Mouse (Mus musculus): ENCODE measurements around the gene Samd4.
"Not testable (repeated sequence)": the region's sequence is repeated elsewhere in the genome, so short reads cannot be mapped to it uniquely, and the experiment has no call there.

The Samd4 gene

GRCm38 (mm10) chr14:47105755-47106154 is 223.1 kb downstream of the Samd4 start:
- Histone ChIP-seq H3K27me3 (ENCODE audit: insufficient read depth, low read length) (peaks cover 4% of the 10 kb centered on the region; the same call in 1 of the 2 replicates), H3K9me3 (ENCODE audit: low read length) (no peaks in the 10 kb centered on the region), H3K36me3 (ENCODE audit: insufficient read depth, low read length) (no peaks in the 10 kb centered on the region), H3K4me3 (replicated peaks; ENCODE audit: low read length) (no peak overlapping the region), H3K4me1 (replicated peaks; ENCODE audit: low read depth, low read length) (no peaks in the 10 kb centered on the region; the same call in 1 of the 2 replicates)
- TF ChIP-seq POU5F1 (IDR thresholded peaks at IDR 0.05; ENCODE audit: borderline replicate concordance, low read length) (no peak), NANOG (IDR thresholded peaks at IDR 0.05; ENCODE audit: borderline replicate concordance, low read length) (no peak), CTCF (conservative IDR thresholded peaks at IDR 0.05; ENCODE audit: low read length) (no peak)

GRCm38 (mm10) chr14:47107461-47107860 is 224.8 kb downstream of the Samd4 start:
- H3K27me3 ChIP-seq (ENCODE audit: insufficient read depth, low read length): peaks cover 2% of the 10 kb centered on the region; the same call in 1 of the 2 replicates
- no peak for TF ChIP-seq POU5F1 (IDR thresholded peaks at IDR 0.05; ENCODE audit: borderline replicate concordance, low read length)
- TF ChIP-seq NANOG (IDR thresholded peaks at IDR 0.05; ENCODE audit: borderline replicate concordance, low read length): no peak
- TF ChIP-seq CTCF (conservative IDR thresholded peaks at IDR 0.05; ENCODE audit: low read length): no peak
- no peak overlapping the region for H3K4me3 ChIP-seq (replicated peaks; ENCODE audit: low read length)
- peaks cover 5% of the 10 kb centered on the region for H3K4me1 ChIP-seq (replicated peaks; ENCODE audit: low read depth, low read length)
- H3K36me3 ChIP-seq (ENCODE audit: insufficient read depth, low read length): no peaks in the 10 kb centered on the region
- no peaks in the 10 kb centered on the region for H3K9me3 ChIP-seq (ENCODE audit: low read length)

- not testable (repeated sequence) for H3K4me3 ChIP-seq (replicated peaks; ENCODE audit: low read length); H3K9me3 ChIP-seq (ENCODE audit: low read length); H3K4me1 ChIP-seq (replicated peaks; ENCODE audit: low read depth, low read length); H3K27me3 ChIP-seq (ENCODE audit: insufficient read depth, low read length); H3K36me3 ChIP-seq (ENCODE audit: insufficient read depth, low read length)
Measured at GRCm38 (mm10) chr14:47110391-47110790, 227.7 kb downstream of the Samd4 start.

GRCm38 (mm10) chr14:47111341-47111740 is 228.7 kb downstream of the Samd4 start:
- H3K4me3 ChIP-seq (replicated peaks; ENCODE audit: low read length): no peak overlapping the region
- peaks cover 5% of the 10 kb centered on the region for H3K4me1 ChIP-seq (replicated peaks; ENCODE audit: low read depth, low read length)
- H3K27me3 ChIP-seq (ENCODE audit: insufficient read depth, low read length): 0 out of 2 replicates have a peak, but pooled peaks cover 4% of the 10 kb centered on the region
- TF ChIP-seq NANOG (IDR thresholded peaks at IDR 0.05; ENCODE audit: borderline replicate concordance, low read length): no peak
- TF ChIP-seq CTCF (conservative IDR thresholded peaks at IDR 0.05; ENCODE audit: low read length): no peak
- TF ChIP-seq POU5F1 (IDR thresholded peaks at IDR 0.05; ENCODE audit: borderline replicate concordance, low read length): no peak
- H3K9me3 ChIP-seq (ENCODE audit: low read length): no peaks in the 10 kb centered on the region
- no peaks in the 10 kb centered on the region for H3K36me3 ChIP-seq (ENCODE audit: insufficient read depth, low read length)

GRCm38 (mm10) chr14:47115154-47115553 is 232.5 kb downstream of the Samd4 start:
- Histone ChIP-seq H3K36me3 (ENCODE audit: insufficient read depth, low read length) (no peaks in the 10 kb centered on the region), H3K4me3 (replicated peaks; ENCODE audit: low read length) (no peak overlapping the region), H3K4me1 (replicated peaks; ENCODE audit: low read depth, low read length) (peaks cover 5% of the 10 kb centered on the region), H3K27me3 (ENCODE audit: insufficient read depth, low read length) (0 out of 2 replicates have a peak, but pooled peaks cover 4% of the 10 kb centered on the region), H3K9me3 (ENCODE audit: low read length) (no peaks in the 10 kb centered on the region)
- TF ChIP-seq NANOG (IDR thresholded peaks at IDR 0.05; ENCODE audit: borderline replicate concordance, low read length): no peak
- no peak for TF ChIP-seq CTCF (conservative IDR thresholded peaks at IDR 0.05; ENCODE audit: low read length)
- TF ChIP-seq POU5F1 (IDR thresholded peaks at IDR 0.05; ENCODE audit: borderline replicate concordance, low read length): no peak

- no peaks in the 10 kb centered on the region for H3K9me3 ChIP-seq (ENCODE audit: low read length)
- H3K27me3 ChIP-seq (ENCODE audit: insufficient read depth, low read length): 0 out of 2 replicates have a peak, but pooled peaks cover 4% of the 10 kb centered on the region
- H3K4me1 ChIP-seq (replicated peaks; ENCODE audit: low read depth, low read length): peaks cover 5% of the 10 kb centered on the region
- TF ChIP-seq CTCF (conservative IDR thresholded peaks at IDR 0.05; ENCODE audit: low read length) (no peak), NANOG (IDR thresholded peaks at IDR 0.05; ENCODE audit: borderline replicate concordance, low read length) (no peak), POU5F1 (IDR thresholded peaks at IDR 0.05; ENCODE audit: borderline replicate concordance, low read length) (no peak)
- H3K4me3 ChIP-seq (replicated peaks; ENCODE audit: low read length): no peak overlapping the region
- H3K36me3 ChIP-seq (ENCODE audit: insufficient read depth, low read length): no peaks in the 10 kb centered on the region
Measured at GRCm38 (mm10) chr14:47116062-47116762, 233.6 kb downstream of the Samd4 start.

GRCm38 (mm10) chr14:47117522-47117921 is 234.9 kb downstream of the Samd4 start:
- H3K27me3 ChIP-seq (ENCODE audit: insufficient read depth, low read length): 0 out of 2 replicates have a peak, but pooled peaks cover 4% of the 10 kb centered on the region
- TF ChIP-seq NANOG (IDR thresholded peaks at IDR 0.05; ENCODE audit: borderline replicate concordance, low read length) (no peak), CTCF (conservative IDR thresholded peaks at IDR 0.05; ENCODE audit: low read length) (no peak)
- H3K36me3 ChIP-seq (ENCODE audit: insufficient read depth, low read length): no peaks in the 10 kb centered on the region
- no peak overlapping the region for H3K4me3 ChIP-seq (replicated peaks; ENCODE audit: low read length)
- H3K4me1 ChIP-seq (replicated peaks; ENCODE audit: low read depth, low read length): no peaks in the 10 kb centered on the region
- H3K9me3 ChIP-seq (ENCODE audit: low read length): no peaks in the 10 kb centered on the region

- no peak overlapping the region for H3K4me3 ChIP-seq (replicated peaks; ENCODE audit: low read length)
- H3K27me3 ChIP-seq (ENCODE audit: insufficient read depth, low read length): no peaks in the 10 kb centered on the region
- no peaks in the 10 kb centered on the region for H3K36me3 ChIP-seq (ENCODE audit: insufficient read depth, low read length)
- H3K4me1 ChIP-seq (replicated peaks; ENCODE audit: low read depth, low read length): no peaks in the 10 kb centered on the region
- TF ChIP-seq CTCF (conservative IDR thresholded peaks at IDR 0.05; ENCODE audit: low read length) (no peak), NANOG (IDR thresholded peaks at IDR 0.05; ENCODE audit: borderline replicate concordance, low read length) (no peak), POU5F1 (IDR thresholded peaks at IDR 0.05; ENCODE audit: borderline replicate concordance, low read length) (no peak)
- no peaks in the 10 kb centered on the region for H3K9me3 ChIP-seq (ENCODE audit: low read length)
Measured at GRCm38 (mm10) chr14:47127987-47128386, 245.3 kb downstream of the Samd4 start.

- Histone ChIP-seq H3K4me1 (replicated peaks; ENCODE audit: low read depth, low read length) (no peaks in the 10 kb centered on the region), H3K4me3 (replicated peaks; ENCODE audit: low read length) (no peak overlapping the region), H3K27me3 (ENCODE audit: insufficient read depth, low read length) (no peaks in the 10 kb centered on the region), H3K9me3 (ENCODE audit: low read length) (no peaks in the 10 kb centered on the region), H3K36me3 (ENCODE audit: insufficient read depth, low read length) (no peaks in the 10 kb centered on the region)
- TF ChIP-seq CTCF (conservative IDR thresholded peaks at IDR 0.05; ENCODE audit: low read length) (no peak), NANOG (IDR thresholded peaks at IDR 0.05; ENCODE audit: borderline replicate concordance, low read length) (no peak), POU5F1 (IDR thresholded peaks at IDR 0.05; ENCODE audit: borderline replicate concordance, low read length) (no peak)
Measured at GRCm38 (mm10) chr14:47133948-47134347, 251.3 kb downstream of the Samd4 start.
